Mouse (Mus musculus): ENCODE data around the gene Lgr6.

DNA sequence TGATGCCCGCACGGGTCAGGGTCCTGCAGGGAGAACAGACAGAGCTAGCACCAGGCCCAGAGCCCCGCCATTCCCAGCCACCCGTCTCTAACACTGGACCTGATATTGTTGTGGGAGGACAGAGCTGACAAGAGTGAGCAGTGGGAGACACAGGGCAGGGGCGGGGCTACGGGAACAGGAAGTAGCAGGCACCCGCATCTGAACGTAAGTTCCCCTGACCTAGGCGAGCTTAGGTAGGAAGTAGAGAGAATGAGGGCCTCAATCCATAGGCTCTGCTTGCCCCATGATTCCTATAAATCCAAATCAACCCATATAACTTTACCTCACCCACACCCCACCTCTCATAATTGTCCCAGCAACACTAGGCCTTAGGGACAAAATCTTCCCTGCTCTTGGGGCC, 104.5 kb downstream of the Lgr6 start:
- TF ChIP-seq CTCF (IDR thresholded peaks at IDR 0.05; ENCODE audit: low read depth) (no peak), EP300 (IDR thresholded peaks at IDR 0.05; ENCODE audit: low read depth) (no peak)

Data from heart, postnatal 0 days (tissue).